Mouse (Mus musculus) frontal cortex, postnatal 25 days (tissue): ENCODE results near the gene Rab19.
A peak's percentile ranks its signal among the peaks of the same experiment; 100 is the strongest.
"Not testable (repeated sequence)": the region's sequence is repeated elsewhere in the genome, so short reads cannot be mapped to it uniquely, and the experiment has no call there.

Experiments used
- DNase-seq, 2 experiments: peaks; one replicate each; pipeline ENCODE4 v3.0.0; 2022; ENCODE audit warnings: low spot score in 2 of 2

The Rab19 gene

GRCm38 (mm10) chr6:39379749-39380148 is 1.2 kb upstream of the Rab19 start:
- DNase-seq, result no peak

DNA sequence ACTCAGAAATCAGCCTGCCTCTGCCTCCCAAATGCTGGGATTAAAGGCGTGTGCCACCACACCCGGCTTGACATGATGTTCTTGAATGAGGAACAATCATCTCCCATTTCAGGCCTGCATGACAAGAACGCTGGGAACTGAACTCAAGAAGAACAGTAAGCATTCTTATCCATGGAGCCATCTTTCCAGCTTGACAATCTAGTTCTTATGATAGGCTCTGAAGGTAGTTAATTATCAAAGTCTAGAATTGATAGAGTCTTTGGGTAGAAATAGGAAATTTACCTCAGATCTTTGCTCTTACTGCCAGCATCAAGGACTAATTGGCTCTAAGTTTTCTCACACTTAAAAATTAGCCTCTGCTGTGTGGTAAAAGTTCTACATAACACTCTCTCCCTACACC is 699 bp upstream of the Rab19 start:
- no peak for DNase-seq

GRCm38 (mm10) chr6:39389988-39390387 is 9.0 kb downstream of the Rab19 start:
- DNase-seq, result no peak

GRCm38 (mm10) chr6:39395471-39395870 is 14.5 kb downstream of the Rab19 start:
- no peak for DNase-seq

- no peak for DNase-seq
Observed at GRCm38 (mm10) chr6:39395916-39396315, 14.9 kb downstream of the Rab19 start.

GRCm38 (mm10) chr6:39397046-39397445 is 16.1 kb downstream of the Rab19 start:
- no peak for DNase-seq

GRCm38 (mm10) chr6:39398342-39398741 is 17.4 kb downstream of the Rab19 start:
- no peak for DNase-seq

DNA sequence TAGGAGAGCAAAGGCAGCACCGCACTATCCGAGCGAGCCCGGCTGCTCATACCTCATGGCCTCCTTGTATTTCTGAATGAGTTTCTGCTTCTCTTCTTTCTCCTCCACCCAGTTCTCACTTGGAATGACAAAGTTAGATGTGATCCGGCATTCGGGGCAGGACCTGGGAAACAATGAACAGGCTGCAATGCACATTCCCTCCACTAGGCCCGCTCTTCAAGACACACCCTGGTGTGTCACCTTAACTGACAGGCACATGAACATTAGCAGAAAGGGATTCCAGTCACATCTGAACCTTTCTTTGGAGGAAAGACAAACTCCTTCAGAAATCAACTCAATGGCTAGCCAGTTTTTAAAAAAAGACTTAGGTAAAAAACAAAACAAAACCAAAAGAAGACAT is 19.4 kb downstream of the Rab19 start:
- no peak for DNase-seq

DNA sequence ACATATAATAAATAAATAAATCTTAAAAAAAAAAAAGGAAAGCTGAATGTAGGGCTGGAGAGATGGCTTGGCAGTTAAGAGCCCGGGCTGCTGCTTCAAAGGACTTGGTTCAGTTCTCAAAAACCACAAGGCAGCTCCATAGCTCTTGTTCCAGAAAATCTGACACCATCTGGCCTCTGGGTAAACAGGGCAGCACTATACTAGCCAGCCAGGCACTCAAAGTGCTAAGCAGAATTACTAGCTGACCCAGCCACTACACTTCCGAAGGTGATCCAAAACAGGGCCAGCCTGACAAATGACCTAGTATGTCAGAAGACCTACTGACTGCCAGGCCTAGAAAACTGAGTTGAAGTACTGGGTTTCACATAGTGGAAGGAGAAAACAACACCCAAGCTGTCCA is 22.2 kb downstream of the Rab19 start:
- DNase-seq, result no peak

DNA sequence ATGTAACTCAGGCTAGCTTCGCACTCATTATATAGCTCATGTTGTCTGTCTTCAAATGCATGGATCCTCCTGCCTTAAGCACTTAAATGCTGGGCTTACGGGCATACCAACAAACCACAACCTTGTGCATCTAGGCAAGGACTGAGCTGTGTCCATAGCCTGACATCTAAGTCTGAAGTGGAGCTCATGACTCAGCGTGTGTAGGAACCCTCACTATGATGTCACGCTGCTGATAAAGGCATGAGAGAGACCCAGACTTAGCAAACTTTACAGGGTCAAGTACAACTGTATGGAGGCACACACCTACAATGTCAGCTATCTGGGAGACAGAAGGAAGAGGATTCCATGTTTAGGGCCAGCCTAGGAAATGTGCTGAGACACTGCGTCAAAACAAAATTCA is 25.5 kb downstream of the Rab19 start:
- DNase-seq, result no peak

- no peak for DNase-seq
Observed at GRCm38 (mm10) chr6:39414106-39414505, 33.1 kb downstream of the Rab19 start.

DNA sequence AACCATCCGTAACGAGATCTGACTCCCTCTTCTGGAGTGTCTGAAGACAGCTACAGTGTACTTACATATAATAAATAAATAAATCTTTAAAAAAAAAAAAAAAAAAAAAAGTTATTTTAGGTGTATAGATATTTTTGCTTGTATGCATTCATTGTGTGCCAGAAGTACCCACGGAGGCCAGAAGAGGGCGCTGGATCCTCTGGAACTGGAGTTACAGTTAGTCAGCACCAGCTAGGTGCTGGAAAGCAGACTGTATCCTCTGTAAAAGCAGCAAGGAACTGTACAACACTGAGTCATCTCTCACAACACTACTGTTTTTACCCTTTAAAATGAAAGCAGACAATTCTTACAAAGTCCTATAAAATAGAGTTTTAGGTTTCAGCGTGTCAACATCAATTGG is 34.8 kb downstream of the Rab19 start:
- peak; percentile 66 to 72 for DNase-seq

- not testable (repeated sequence) for DNase-seq
Observed at GRCm38 (mm10) chr6:39416654-39417053, 35.7 kb downstream of the Rab19 start.

DNA sequence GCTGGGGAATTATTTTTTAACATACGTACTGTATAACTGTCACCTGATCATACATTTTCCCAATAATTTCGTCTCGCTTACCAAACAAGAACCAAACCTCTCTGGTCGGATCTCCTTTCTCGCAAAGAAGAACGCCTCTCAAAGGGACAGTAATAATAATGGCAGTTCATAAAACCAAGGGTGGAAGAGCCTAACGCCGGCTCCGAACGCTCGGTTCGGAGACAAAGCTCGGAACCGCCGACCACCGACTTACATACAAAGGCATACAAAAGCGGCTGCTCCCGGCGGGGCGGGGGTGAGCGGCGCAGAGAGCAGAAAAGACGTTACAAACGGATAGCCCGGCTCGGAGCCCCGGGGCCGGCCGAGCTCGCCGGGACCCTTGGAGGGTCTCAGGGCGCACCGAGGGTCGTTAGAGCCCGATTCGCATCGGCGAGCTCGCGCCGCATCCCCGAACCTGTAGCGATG is 38.4 kb downstream of the Rab19 start:
- no peak for DNase-seq

GRCm38 (mm10) chr6:39419851-39420721 is 39.1 kb downstream of the Rab19 start, which contains the start of gene Mkrn1:
Mkrn1 (minus strand) TSS chr6:39420462.
- DNase-seq, result peak; percentile 63 to 71

GRCm38 (mm10) chr6:39420867-39421266 is 39.9 kb downstream of the Rab19 start:
- no peak for DNase-seq

DNA sequence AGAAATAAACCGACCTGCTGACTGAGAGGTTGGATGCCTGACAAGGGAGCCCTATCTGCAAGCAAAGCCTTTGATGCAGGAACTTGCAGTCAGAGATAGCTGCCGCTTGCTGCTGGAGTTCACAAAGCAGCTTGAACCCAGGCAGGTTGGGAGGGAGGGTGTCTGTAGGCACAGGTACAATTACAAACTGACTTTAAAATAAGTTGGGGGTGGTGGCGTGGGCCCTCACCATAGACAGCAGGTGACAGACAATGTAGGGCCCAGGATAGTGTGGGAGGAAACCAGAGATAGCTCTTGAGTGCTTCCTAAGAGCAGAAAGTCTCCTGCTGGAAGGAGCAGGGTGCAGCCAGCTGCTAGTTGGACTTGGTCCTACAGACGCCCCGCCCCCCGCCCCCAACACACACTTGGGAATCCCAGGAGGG is 42.2 kb downstream of the Rab19 start:
- DNase-seq, result no peak

DNA sequence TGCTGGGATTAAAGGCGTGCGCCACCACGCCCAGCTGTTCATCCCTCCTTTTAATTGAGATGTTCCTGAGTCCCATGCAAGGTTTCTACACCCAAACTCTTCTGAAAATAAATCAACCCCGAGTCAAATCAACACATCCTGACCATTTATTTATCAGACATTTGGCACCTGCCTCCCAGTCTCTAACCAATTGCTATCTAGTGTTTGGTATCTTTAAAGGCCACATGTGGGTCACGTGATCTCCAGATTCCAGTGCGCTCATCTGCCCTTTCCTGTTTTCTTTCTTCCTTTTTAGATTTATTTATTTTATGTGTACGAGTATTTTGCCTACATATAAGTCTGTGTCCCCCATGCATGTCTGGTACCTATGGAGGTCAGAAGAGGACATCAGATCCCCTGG is 42.7 kb downstream of the Rab19 start:
- no peak for DNase-seq

DNA sequence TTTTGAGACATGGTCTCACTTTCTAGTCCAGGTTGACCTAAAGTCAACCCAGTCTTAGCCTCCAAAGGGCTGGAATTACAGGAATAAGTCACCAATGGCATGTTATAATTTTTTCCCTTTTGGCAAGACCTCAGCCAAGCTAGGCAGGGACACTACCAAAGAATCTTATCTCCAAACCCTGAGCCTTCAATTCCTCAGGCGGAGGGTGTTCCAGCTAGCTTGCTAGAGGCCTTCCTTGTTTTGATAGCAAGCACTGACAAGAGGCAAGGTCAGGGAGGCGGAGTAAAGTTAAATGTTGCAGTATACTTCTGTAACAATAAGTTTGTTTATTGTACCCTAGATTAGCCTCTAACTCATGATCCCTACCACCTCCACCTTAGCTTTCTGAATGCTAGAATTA is 44.2 kb downstream of the Rab19 start:
- no peak for DNase-seq

- DNase-seq, result no peak
Observed at GRCm38 (mm10) chr6:39426725-39427124, 45.8 kb downstream of the Rab19 start.

DNA sequence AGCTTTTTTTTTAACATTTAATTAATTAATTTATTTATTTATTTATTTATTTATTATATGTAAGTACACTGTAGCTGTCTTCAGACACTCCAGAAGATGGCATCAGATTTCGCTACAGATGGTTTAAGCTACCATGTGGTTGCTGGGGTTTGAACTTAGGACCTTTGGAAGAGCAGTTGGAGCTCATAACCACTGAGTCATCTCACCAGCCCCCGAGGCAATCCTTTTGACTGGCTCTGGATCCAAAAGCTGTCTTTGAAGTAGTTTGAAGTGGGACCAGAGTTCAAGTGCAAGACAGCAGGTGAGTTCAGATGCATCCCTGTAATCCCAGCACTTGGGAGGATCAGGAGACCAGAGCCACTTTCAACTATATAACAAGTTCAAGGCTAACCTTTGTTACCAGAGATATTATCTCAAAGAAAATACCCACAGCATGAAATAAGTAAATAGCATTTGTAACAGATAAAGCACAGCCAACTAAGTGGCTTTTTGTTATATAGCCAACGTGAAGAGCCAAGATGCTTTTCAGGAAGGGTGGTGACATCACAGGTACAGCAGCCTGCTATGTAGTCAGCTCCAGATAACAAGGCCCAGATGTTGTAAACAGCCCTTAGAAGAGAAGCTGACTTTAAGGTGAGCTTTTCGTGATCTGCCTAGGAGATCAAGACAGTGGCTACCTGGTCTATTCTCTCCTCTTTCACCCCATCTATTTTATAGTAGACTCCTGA is 46.5 kb downstream of the Rab19 start:
- DNase-seq, result no peak

GRCm38 (mm10) chr6:39429007-39429788 is 48.2 kb downstream of the Rab19 start:
- no peak for DNase-seq
